Mouse (Mus musculus) lung, embryonic 15.5 days (tissue): ENCODE measurements around the gene Bmp5. TPM values are rescaled to one million over a fixed set of nuclear protein-coding genes. Genes with fewer than 3 reads are reported as not detected.

Experiments used
- ATAC-seq: fragments of 200-750 bp; cut with Nextera tagmentation; 2 replicates; pipeline ENCODE4 v1.8.0; 2017; ENCODE audit warnings: moderate number of reproducible peaks, borderline replicate concordance; ENCODE audit not compliant: low FRiP score, low TSS enrichment; ENCODE audit errors: extremely low read depth
- H3K27ac ChIP-seq: fragments of 300-500 bp; sonication (generic); 2 replicates; pipeline ENCODE4 v1.5.1; 2015; ENCODE audit warnings: moderate library complexity, mild to moderate bottlenecking, inconsistent platforms
- H3K27me3 ChIP-seq: fragments of 300-500 bp; sonication (generic); 2 replicates; pipeline ENCODE4 v1.6.1; 2015; ENCODE audit warnings: inconsistent platforms
- H3K36me3 ChIP-seq: fragments of 300-500 bp; sonication (generic); 2 replicates; pipeline ENCODE4 v1.6.1; 2015; ENCODE audit warnings: inconsistent platforms
- H3K4me1 ChIP-seq: fragments of 300-500 bp; sonication (generic); 2 replicates; pipeline ENCODE4 v1.6.1; 2015; ENCODE audit warnings: inconsistent platforms
- H3K4me2 ChIP-seq: fragments of 300-500 bp; sonication (generic); 2 replicates; pipeline ENCODE4 v1.6.1; 2015; ENCODE audit warnings: inconsistent platforms, mild to moderate bottlenecking, moderate library complexity
- H3K4me3 ChIP-seq: fragments of 300-500 bp; sonication (generic); 2 replicates; pipeline ENCODE4 v1.5.1; 2015; ENCODE audit warnings: mild to moderate bottlenecking, inconsistent platforms
- H3K9ac ChIP-seq: fragments of 300-500 bp; sonication (generic); 2 replicates; pipeline ENCODE4 v1.6.1; 2015; ENCODE audit warnings: inconsistent platforms
- H3K9me3 ChIP-seq: fragments of 300-500 bp; sonication (generic); 2 replicates; pipeline ENCODE4 v1.6.1; 2016; ENCODE audit warnings: inconsistent platforms
- WGBS: fragments of 180-500 bp; shearing (Covaris S2); methylation state at CpG from one replicate; pipeline ENCODE4 v1.1.7; 2015; 5-methylcytosine and 5-hydroxymethylcytosine counted together
- polyA plus RNA-seq: library from polyadenylated mRNA; unstranded; fragments of >200 nt; fragmentation: Nextera tagmentation; extraction: Ambion mirVana; gene quantifications from 2 replicates; pipeline ENCODE4 v1.2.1, GENCODE M21; 2015

Gene Bmp5
- polyA plus RNA-seq, 1 experiment from 2014 or later = 34.3 TPM

DNA sequence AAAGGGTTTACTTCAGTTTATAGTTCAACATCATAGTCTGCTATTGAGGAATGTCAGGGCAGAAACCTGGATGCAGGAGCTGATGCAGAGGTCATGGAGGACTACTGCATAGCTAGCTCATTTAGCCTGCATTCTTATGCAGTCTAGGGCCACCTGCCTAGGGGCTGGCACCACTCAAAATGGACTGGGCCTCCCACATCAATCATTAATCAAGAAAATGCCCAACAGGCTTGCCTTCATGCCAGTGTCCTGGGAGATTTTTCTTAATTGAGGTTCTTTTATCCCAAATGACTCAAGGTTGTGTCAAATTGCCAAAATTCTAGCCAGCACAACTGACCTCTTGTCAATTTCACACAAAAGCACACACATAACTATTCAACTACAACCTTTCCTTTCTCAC, 70.8 kb downstream of the Bmp5 start:
- no peak for ATAC-seq
- Histone ChIP-seq H3K9ac (no peak overlapping the region), H3K36me3 (no peaks in the 10 kb centered on the region), H3K4me2 (no peak overlapping the region), H3K4me1 (peaks cover 4% of the 10 kb centered on the region; the same call in 1 of the 2 replicates), H3K27ac (no peak overlapping the region), H3K4me3 (no peak overlapping the region), H3K27me3 (no peaks in the 10 kb centered on the region), H3K9me3 (no peaks in the 10 kb centered on the region)

DNA sequence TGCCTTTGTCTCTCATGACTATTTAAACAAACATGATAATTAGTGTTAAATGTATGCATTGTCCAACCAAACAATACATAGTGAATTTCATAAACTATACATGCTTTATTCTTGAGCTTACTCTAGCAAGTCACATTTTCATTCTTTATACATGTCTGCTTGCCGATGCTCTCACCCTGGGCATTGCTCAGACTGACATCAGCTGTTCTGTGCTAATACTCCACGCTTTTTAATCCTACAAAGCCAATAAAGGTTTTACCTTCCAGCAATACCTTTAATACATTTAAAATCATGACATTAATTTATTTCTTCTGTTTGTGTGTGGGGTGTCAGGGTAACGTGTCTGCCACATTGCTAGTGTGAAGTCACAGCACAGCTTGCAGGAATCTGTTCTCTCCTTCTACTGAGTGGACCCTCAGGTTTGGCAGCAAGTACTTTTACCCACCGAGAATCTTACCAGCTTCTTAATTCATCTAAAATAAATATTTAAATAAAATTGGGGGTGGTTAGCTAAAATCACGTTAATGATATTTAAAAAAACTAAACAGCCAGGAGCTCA, 75.6 kb downstream of the Bmp5 start:
- Histone ChIP-seq H3K4me2 (no peak overlapping the region), H3K4me3 (no peak overlapping the region), H3K9ac (no peak overlapping the region), H3K36me3 (no peaks in the 10 kb centered on the region), H3K27ac (no peak overlapping the region), H3K9me3 (no peaks in the 10 kb centered on the region), H3K4me1 (peaks cover 4% of the 10 kb centered on the region; the same call in 1 of the 2 replicates), H3K27me3 (no peaks in the 10 kb centered on the region)
- WGBS = 58% methylated on average over 5 of the region's 5 CpGs
- ATAC-seq = no peak

DNA sequence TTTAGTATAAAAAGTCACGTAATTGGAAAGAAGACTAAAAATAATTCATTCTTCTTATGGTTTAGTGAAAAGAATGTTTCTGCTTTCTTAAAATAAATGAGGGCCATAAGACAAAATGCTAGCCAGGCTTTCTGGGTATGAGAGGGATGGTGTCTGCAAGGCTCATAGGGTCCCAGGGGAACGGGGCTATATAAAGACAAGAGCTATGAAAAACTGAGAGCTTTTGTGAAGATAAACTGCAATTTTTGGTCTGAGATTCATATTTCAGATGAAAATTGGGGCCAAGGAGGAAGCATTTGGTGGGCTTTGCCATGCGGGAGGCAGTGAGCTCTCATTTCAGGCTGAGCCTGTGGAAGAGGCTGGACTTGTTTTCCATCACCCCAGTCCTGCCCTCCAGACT, 83.0 kb downstream of the Bmp5 start:
- ATAC-seq = no peak
- H3K36me3 ChIP-seq = no peaks in the 10 kb centered on the region
- no peak overlapping the region for H3K4me2 ChIP-seq
- H3K9ac ChIP-seq = no peak overlapping the region
- H3K4me3 ChIP-seq = no peak overlapping the region
- H3K27me3 ChIP-seq = no peaks in the 10 kb centered on the region
- H3K4me1 ChIP-seq = no peaks in the 10 kb centered on the region
- H3K9me3 ChIP-seq = no peaks in the 10 kb centered on the region
- WGBS = 76% methylated on average over 3 of the region's 3 CpGs
- H3K27ac ChIP-seq = peak overlapping the region; percentile 26; the same call in 1 of the 2 replicates

DNA sequence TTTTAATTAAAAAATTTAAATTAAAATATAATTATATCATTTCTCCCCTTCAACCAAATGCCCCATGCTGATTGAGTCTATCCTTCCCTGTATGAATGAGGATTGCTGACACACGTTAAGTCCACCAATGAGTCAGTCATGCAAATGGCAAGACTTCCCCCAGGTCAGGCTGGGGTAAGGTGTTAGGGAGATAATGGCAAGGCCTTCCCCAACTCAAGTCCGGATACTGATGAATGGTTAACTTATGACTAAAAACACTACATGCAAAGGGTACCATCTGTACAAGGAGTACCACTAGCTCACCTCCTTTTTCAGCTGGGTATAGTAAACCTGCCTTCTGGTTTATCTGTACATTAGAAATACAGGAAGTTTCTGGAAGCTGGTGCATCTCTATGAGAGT, 83.8 kb downstream of the Bmp5 start:
- WGBS = 65% methylated on average over 2 of the region's 2 CpGs
- Histone ChIP-seq H3K9me3 (no peaks in the 10 kb centered on the region), H3K27ac (no peak overlapping the region), H3K27me3 (no peaks in the 10 kb centered on the region), H3K36me3 (no peaks in the 10 kb centered on the region), H3K4me2 (no peak overlapping the region), H3K9ac (no peak overlapping the region), H3K4me1 (no peaks in the 10 kb centered on the region), H3K4me3 (no peak overlapping the region)
- no peak for ATAC-seq

DNA sequence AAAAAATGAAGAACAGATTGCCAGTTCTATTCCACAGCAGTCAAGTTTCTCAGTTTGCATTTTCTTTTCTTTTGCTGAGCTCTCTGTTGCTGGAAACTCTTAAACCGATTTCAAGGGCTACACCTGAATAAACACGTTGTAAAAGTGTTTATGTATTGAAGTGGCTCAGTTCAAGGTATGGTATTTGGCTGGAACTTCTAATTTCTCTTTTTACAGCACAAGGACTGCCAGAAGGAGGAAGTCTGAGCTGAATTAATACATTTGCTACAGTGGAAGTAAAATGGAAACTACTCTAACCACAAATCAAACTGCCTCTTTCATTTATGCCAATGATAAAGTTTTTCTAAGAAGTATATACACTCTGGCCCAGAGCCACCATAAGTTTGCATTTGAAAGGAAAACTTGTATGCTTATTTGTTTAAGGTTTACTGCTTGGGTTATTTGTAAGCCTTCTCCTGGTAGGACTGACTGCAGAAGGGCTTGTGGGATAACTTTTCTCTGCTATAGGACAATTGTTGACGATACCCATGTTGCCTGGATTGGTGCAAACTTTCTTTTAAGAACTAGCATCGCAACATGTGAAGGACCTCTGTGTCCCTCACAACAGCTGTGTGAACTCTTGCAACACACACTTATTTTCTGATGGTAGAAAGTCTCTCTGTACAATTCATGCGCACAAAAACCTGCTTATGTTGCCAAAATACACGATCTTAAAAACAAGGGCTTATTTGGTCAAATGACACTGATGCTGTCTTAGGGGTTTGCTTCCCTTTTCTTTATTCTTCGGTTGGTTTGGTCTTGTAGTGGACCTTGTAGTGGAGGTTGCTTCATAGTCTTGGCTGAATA, 95.4 kb downstream of the Bmp5 start:
- Histone ChIP-seq H3K4me3 (no peak overlapping the region), H3K9ac (no peak overlapping the region), H3K4me2 (peak overlapping the region; percentile 14; the same call in 1 of the 2 replicates), H3K4me1 (peaks cover 11% of the 10 kb centered on the region; the same call in 1 of the 2 replicates), H3K36me3 (0 out of 2 replicates have a peak, but pooled peaks cover 6% of the 10 kb centered on the region), H3K27me3 (no peaks in the 10 kb centered on the region), H3K9me3 (no peaks in the 10 kb centered on the region), H3K27ac (peak overlapping the region; percentile 86)
- 26% methylated on average over 7 of the region's 7 CpGs for WGBS
- ATAC-seq = peak; percentile 79

- Histone ChIP-seq H3K27me3 (no peaks in the 10 kb centered on the region), H3K9ac (no peak overlapping the region), H3K9me3 (no peaks in the 10 kb centered on the region), H3K4me1 (0 out of 2 replicates have a peak, but pooled peaks cover 3% of the 10 kb centered on the region), H3K36me3 (0 out of 2 replicates have a peak, but pooled peaks cover 6% of the 10 kb centered on the region), H3K4me3 (no peak overlapping the region), H3K4me2 (no peak overlapping the region), H3K27ac (no peak overlapping the region)
- 31% methylated on average over 2 of the region's 2 CpGs for WGBS
- no peak for ATAC-seq
Observed at GRCm38 (mm10) chr9:75876333-75876732, 101.2 kb downstream of the Bmp5 start.

GRCm38 (mm10) chr9:75883481-75884190, 108.5 kb downstream of the Bmp5 start:
- Histone ChIP-seq H3K9ac (no peak overlapping the region), H3K4me2 (no peak overlapping the region), H3K27ac (no peak overlapping the region), H3K9me3 (no peaks in the 10 kb centered on the region), H3K36me3 (peaks cover 4% of the 10 kb centered on the region; the same call in 1 of the 2 replicates), H3K4me1 (no peaks in the 10 kb centered on the region), H3K27me3 (no peaks in the 10 kb centered on the region), H3K4me3 (no peak overlapping the region)
- WGBS = 96% methylated on average over 4 of the region's 4 CpGs
- ATAC-seq = no peak

- H3K4me3 ChIP-seq = no peak overlapping the region
- no peaks in the 10 kb centered on the region for H3K9me3 ChIP-seq
- 87% methylated on average over 7 of the region's 7 CpGs for WGBS
- no peaks in the 10 kb centered on the region for H3K27me3 ChIP-seq
- peaks cover 10% of the 10 kb centered on the region; the same call in 1 of the 2 replicates for H3K36me3 ChIP-seq
- no peak overlapping the region for H3K27ac ChIP-seq
- no peaks in the 10 kb centered on the region for H3K4me1 ChIP-seq
- ATAC-seq = no peak
- H3K9ac ChIP-seq = no peak overlapping the region
- no peak overlapping the region for H3K4me2 ChIP-seq
Observed at GRCm38 (mm10) chr9:75886801-75887544, 111.8 kb downstream of the Bmp5 start.

- WGBS = 84% methylated on average over 8 of the region's 8 CpGs
- no peak for ATAC-seq
- no peaks in the 10 kb centered on the region for H3K27me3 ChIP-seq
- H3K4me1 ChIP-seq = no peaks in the 10 kb centered on the region
- no peak overlapping the region for H3K4me2 ChIP-seq
- no peak overlapping the region for H3K27ac ChIP-seq
- no peak overlapping the region for H3K4me3 ChIP-seq
- no peaks in the 10 kb centered on the region for H3K9me3 ChIP-seq
- no peak overlapping the region for H3K9ac ChIP-seq
- peaks cover 8% of the 10 kb centered on the region; the same call in 1 of the 2 replicates for H3K36me3 ChIP-seq
Observed at GRCm38 (mm10) chr9:75896918-75897317, 121.8 kb downstream of the Bmp5 start.

DNA sequence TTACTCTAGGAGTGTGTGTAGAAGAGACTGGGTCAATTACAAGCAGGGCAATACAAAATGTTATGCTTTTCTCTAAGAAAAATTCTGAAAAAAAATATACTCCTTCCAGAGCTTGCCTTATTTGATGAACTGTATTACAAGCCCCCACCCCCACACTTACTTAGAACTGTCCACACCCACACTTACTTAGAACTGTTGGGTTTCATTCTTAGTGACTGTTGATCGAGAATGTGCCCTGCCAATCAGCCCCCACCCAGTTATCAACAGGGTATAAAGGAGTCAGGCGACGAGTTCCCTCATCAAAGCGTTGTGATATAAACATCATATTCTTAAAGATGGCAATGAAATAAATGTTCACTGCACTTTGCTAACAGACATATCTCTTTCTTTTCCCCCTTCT, 122.9 kb downstream of the Bmp5 start:
- no peaks in the 10 kb centered on the region for H3K4me1 ChIP-seq
- no peak overlapping the region for H3K4me2 ChIP-seq
- peaks cover 8% of the 10 kb centered on the region; the same call in 1 of the 2 replicates for H3K36me3 ChIP-seq
- H3K9ac ChIP-seq = no peak overlapping the region
- H3K27ac ChIP-seq = no peak overlapping the region
- WGBS = 62% methylated on average over 4 of the region's 4 CpGs
- H3K4me3 ChIP-seq = no peak overlapping the region
- no peaks in the 10 kb centered on the region for H3K27me3 ChIP-seq
- no peaks in the 10 kb centered on the region for H3K9me3 ChIP-seq
- no peak for ATAC-seq

DNA sequence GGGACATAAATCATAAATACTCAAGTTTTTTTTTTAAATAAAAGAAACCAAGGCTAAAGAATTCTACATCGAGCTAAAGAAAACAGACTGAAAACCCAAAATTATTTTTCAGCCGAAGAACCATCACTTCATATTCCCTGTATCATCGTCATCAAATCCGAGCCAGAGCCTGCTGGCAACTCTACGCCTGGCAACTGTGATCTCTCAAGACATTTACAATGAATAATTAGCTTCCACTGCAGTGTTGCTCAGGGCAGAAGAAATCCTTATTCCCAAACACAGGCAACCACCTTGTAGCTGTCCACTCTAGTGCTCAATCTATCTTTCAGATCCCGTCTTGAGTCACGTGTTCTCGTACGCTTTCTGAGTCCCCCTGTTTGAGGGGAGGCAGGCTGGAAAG, 126.1 kb downstream of the Bmp5 start:
- WGBS = 54% methylated on average over 9 of the region's 9 CpGs
- ATAC-seq = no peak
- Histone ChIP-seq H3K27ac (no peak overlapping the region), H3K4me1 (no peaks in the 10 kb centered on the region), H3K27me3 (no peaks in the 10 kb centered on the region), H3K9ac (no peak overlapping the region), H3K4me3 (no peak overlapping the region), H3K4me2 (no peak overlapping the region), H3K36me3 (peaks cover 2% of the 10 kb centered on the region; the same call in 1 of the 2 replicates), H3K9me3 (no peaks in the 10 kb centered on the region)
